Mouse (Mus musculus) retina, embryonic 14.5 days (tissue): ENCODE measurements around the gene Nostrin.

ENCODE experiments used
- DNase-seq: peaks from one replicate; pipeline ENCODE4 v3.0.0-alpha.2; 2015; ENCODE audit warnings: low spot score

The Nostrin gene

DNA sequence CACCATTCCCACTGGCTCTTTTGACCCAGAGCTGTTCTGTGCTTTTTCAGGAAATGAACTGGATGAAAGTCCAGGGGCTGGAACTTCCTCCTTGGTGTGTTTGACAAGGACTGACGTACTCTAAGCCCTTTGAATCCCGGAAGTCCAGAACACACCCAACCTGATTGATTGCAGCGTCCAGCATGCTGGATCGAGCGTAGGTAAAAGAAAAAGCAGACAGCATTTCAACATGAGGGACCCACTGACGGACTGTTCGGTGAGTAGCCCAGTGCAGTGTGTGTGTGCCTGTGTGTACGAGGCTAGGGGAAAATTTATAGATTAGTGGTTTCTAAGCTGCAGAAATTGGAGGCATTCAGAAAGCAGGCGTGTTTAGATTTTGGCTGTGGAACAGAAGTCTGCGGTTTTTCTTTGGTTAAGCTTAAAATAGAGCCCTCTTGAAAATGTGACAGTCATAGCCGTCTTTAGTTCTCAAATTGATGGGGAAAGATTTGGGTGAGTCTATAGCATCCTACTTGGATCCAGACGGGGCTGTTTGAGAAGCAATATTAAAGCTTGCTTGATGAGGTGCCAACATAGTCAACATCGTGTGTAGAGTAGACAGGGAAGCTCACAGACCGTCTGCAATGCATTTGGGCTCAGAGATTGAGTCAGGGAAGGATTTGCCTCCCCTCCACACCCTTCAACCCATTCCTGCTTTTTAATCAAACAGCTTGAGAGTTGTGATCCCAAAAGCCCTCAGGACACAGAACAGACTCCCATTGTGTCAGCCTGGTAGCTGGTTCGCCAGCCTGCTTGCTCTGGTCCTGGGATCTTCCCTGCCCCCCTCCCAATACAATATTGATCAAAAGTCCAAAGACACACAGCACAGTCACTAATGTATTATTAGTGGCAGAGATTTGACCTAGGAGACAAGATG lies at the start of gene Nostrin:
TSS of gene Nostrin (plus strand) at position 140 of the 916 bp plus-strand sequence.
- no peak for DNase-seq

- DNase-seq = peak; percentile 33
Measured at GRCm38 (mm10) chr2:69086505-69087260, 48.9 kb upstream of the Nostrin start.

DNA sequence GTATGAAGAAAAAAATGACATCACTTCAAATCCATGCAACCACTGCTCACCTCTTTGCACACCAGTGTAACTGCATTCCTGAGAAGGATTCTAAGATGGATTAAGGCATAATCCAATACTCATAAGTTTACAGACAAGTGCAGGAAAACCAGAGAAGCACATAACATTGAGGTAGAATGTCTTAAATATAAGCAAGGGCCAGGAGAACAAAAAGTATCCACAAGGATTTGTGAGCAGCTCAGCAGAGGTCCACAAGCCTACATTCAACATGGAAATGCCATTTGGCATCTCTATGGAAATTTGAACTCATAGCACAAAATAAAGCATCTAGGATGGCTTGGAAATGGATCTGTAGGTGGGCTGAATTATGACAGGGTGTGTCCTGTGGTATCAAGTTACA lies 39.8 kb upstream of the Nostrin start:
- no peak for DNase-seq

DNA sequence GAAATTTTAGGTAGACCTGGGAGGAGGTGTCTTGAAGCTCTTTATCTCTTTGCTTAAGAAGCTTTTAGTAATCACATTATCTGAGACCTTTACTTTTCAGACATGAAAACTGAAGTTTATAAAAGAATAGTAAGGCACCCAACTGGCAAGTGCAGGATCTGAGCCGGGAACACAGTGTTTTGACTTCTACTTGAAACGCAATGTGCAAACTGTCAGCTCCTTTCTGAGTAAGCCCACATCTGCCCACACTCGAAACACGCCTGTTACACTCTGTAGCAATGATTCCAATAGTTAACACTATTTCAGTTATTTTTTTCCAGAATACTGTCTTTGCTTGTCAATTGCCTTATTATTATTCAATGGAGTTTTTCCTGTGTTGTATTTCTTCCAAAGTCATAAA lies 38.8 kb upstream of the Nostrin start:
- DNase-seq = no peak

GRCm38 (mm10) chr2:69097526-69097925 lies 38.1 kb upstream of the Nostrin start:
- DNase-seq = no peak

GRCm38 (mm10) chr2:69098701-69099100 lies 36.9 kb upstream of the Nostrin start:
- no peak for DNase-seq

- no peak for DNase-seq
Measured at GRCm38 (mm10) chr2:69099147-69099546, 36.5 kb upstream of the Nostrin start.

- peak; percentile 73 for DNase-seq
Measured at GRCm38 (mm10) chr2:69100706-69101105, 34.9 kb upstream of the Nostrin start.

GRCm38 (mm10) chr2:69103526-69103925 lies 32.1 kb upstream of the Nostrin start:
- DNase-seq = no peak

DNA sequence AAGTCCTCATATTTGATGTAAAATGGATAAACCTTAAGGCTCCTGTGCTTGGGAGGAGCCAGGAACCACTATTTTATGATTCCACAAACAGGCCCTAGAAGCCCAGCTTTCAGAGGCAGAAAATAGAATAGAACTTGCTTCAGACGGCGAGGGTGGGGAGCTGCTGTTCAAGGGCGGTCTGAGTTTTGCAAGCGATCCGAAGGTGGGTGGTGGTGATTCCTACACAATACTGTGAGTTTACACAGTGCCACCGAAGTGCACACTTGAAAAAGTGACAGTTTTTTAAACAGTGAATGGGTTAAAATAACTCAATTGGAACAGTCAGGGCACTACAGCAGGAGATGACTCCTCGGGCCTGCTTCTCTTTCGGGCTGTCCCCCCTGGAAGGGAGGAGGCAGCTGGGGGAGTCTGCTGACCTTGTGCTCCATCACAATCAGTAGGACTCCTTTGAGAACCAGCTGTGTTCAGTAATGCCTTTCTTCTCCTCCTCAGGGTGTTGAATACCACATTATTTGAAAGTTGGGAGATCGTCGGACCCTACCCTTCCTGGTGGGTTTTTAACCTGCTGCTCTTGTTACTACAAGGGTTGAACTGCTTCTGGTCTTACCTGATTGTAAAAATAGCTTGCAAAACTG lies 31.0 kb upstream of the Nostrin start:
- DNase-seq = no peak

GRCm38 (mm10) chr2:69109246-69109645 lies 26.4 kb upstream of the Nostrin start:
- DNase-seq = no peak

DNA sequence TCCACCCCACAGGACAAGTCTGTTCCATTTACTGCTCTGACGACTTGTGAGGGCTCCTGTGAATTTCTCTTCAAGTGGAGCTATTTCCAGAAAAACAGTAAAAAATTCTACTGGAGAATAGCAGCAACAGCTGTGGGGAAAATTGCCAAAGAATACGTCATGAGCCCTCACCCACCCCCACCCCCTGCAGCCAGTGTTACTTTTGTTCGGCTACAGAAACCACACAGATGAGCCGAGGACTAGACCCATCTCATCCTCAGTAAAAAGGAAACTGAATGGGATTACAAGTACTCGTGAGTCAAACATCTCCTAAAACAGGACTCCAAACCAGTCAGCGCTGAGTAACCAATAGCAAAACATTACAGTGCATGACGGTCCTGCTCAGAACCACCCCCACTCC lies 25.9 kb upstream of the Nostrin start:
- DNase-seq = no peak

GRCm38 (mm10) chr2:69112609-69113008 lies 23.0 kb upstream of the Nostrin start:
- DNase-seq = no peak

GRCm38 (mm10) chr2:69113829-69114547 lies 21.6 kb upstream of the Nostrin start:
- no peak for DNase-seq

GRCm38 (mm10) chr2:69115921-69116320 lies 19.7 kb upstream of the Nostrin start:
- DNase-seq = no peak

DNA sequence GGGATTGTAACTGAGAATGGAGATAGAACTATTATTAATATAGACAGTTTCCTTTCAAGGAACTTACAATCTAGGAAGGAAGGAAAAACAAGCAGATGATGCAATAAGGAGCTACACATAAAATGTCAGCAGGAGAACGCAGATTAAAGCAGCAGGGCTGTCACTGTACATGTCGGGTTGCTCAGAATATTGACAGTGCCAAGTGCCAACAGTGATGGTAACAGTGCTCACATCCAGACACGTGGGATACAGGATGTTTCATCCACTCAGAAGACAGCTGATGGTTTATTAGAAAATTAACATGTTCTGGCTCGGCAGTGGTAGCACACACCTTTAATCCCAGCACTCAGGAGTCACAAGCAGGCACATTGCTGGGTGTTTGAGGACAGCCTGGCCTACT lies 18.8 kb upstream of the Nostrin start:
- no peak for DNase-seq

- no peak for DNase-seq
Measured at GRCm38 (mm10) chr2:69118994-69119393, 16.6 kb upstream of the Nostrin start.

- DNase-seq = no peak
Measured at GRCm38 (mm10) chr2:69119718-69120117, 15.9 kb upstream of the Nostrin start.

- DNase-seq = no peak
Measured at GRCm38 (mm10) chr2:69121681-69122080, 13.9 kb upstream of the Nostrin start.

- DNase-seq = no peak
Measured at GRCm38 (mm10) chr2:69125425-69125824, 10.2 kb upstream of the Nostrin start.

DNA sequence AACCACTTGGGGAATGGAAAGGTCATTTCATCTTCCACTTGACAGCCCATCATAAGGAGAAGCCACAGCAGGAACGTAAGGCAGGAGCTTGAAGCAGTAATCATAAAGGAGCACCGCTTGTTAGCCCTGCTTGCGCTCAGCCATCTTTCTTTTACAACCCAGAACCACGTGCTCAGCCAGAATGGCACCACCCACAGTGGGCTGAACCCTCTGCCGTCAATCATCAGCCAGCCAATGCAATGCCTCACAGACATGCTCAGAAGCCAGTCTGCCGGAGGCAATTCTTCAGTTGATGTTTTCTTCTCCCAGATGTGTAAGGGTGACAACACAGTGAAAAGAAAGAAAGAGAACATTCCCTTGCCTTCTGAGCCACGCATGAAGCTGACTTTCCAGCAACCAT lies 7.3 kb upstream of the Nostrin start:
- DNase-seq = peak; percentile 24

- peak; percentile 83 for DNase-seq
Measured at GRCm38 (mm10) chr2:69128921-69129395, 6.6 kb upstream of the Nostrin start.
